Mouse (Mus musculus): ENCODE results near the gene Matn1.

Matn1 gene

DNA sequence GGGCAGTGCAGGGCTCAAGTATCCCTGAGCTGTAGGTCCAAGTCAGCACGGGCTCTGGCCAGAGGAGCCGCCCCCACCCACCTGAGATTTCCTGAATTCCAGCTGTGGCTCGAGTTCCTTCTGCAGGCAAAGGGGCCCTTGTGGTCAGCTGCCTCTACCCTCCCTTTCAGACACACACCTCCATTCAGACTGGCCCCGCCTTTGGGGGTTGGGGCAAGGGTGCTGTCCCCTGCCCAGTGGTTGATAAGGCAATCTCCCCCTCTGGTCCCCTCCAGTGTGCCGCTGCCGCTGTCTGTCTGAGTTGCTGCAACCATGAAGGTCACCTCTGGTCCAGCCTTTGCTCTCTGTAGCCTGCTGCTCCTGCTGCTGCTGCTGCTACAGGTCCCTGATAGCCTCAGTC lies at the start of gene Matn1:
Gene Matn1 (plus strand): TSS at position 274 of the 400 bp plus-strand sequence.
- no peak for DNase-seq (ENCODE audit: low read depth, low spot score)

DNA sequence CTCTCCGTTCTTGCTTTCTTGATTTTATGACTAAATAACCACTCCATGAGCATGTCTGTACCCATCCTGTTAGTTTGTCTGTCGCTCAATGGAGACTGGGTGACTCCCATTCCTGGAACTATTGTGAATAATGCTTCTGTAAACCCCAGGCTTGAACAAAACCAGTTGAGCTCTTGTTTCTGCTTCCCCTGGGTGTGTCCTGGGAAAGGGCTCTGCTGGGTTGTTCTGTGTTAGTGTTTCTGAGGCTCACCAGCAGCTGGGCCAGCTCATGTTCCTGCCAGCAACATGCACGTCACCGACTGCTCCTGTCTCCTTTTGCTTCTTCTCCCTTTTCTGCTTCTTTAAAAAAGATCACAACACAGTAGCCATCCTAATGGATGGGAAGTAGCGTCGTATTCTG lies 48.5 kb upstream of the Matn1 start:
- no peak for DNase-seq (ENCODE audit: low read depth, low spot score)

DNA sequence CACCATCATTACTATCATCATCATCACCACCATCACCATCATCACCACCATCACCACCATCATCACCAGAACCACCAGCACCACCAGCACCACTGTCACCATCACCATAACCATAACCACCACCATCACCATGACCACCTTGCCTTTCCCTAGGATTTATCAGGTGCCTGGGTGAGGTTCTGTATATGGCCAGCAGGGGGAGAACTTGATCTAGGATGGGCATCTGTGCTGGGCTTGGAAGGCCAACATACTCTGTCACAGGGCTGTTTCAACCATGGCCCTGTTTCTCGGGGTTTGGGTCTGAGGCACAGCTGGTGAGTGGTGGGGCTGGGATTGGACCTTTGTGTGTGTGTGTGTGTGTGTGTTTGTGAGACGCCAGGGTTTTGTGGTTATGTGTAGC lies 47.8 kb upstream of the Matn1 start:
- peak; percentile 45 for DNase-seq (ENCODE audit: low read depth, low spot score)

DNA sequence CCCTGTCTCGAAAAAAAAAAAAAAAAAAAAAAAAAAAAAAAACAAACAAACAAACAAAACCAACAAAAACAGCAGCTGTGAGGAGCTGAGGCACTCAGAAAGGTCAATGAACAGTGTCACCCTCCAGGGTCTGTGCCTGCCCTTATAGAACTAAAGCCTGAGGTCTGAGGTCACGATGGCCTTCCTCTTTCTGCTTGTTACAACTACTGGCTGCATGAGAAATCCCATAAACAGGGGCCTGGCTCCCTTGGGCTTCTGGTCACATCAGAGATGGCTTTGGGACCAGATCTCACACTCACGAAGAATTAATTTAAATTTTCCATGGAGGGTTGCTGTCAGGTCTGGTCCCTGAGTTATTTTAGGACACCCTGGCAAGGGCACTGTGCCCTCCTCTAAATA lies 44.8 kb upstream of the Matn1 start:
- no peak for DNase-seq (ENCODE audit: low read depth, low spot score)

DNA sequence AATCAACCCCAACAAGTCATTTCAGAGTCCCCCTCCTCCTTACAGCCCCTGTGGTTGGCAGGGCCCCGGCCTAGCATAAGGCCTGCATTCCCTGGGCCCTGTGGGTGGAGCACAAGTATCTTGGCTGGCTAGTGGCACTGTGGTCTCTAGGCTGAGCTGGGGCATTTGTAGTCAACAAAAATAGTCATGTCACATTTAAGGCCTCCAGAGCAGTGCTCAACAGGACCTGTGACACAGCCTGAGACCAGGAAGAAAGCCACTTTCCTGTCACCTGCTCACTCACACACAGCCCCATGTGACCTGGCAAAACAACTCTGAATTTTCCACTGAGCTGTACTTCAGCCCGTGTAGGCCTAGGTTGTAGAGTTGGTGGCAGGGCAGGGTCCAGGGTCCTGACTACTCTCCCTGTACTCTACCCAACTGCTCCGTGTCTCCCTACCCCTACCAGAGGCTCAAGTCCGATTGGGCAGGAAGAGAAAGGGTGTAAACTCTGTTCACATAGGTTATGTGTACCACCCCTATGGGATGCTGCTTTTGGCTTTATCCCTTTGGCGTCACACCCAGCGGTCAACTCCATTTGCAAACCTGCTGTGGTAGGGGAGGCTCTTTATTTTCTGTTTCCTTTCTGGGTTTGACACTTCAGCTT lies 44.3 kb upstream of the Matn1 start:
- no peak for DNase-seq (ENCODE audit: low read depth, low spot score)

DNA sequence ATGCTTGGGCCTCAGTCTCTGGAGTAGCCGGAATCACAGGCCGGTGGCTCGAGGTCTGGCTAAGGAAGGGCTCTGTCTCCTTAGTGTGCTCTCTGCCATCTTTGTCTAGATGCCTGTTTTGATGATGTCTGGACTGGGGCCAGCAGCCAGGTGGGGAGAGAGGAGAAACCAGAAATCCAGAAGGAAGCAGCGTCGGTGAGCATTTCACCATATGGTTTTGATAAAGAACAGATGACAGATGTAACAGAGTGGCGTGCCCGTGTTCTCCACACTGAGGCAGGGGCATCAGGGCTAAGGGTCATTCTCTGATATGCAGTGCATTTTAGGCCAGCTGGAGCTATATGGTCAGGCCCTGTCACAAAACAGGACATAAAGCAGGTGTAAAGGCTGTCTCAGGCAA lies 43.4 kb upstream of the Matn1 start:
- DNase-seq (ENCODE audit: low read depth, low spot score) = no peak

DNA sequence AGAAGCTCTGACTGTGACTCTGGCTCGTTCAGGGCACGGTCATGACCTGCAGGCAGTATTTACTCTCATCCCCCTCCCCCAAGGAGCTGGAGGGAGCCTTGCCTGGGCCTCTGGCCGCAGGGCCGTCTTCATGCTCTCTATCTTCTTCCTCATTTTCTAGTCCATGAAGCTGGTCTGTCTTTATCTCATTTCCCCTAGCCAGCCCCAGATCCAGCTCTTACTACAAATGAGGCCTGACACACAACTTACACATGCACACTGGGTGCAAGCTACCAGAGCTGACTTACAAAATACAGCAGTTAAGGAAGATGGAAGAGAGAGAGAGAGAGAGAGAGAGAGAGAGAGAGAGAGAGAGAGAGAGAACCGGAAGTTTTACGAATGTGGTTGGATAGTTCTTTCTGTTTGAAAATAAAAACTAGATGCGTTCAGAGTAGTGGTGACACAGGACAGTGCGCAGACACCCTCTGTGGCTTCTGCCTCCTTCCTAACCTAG lies 41.9 kb upstream of the Matn1 start:
- DNase-seq (ENCODE audit: low read depth, low spot score) = no peak

DNA sequence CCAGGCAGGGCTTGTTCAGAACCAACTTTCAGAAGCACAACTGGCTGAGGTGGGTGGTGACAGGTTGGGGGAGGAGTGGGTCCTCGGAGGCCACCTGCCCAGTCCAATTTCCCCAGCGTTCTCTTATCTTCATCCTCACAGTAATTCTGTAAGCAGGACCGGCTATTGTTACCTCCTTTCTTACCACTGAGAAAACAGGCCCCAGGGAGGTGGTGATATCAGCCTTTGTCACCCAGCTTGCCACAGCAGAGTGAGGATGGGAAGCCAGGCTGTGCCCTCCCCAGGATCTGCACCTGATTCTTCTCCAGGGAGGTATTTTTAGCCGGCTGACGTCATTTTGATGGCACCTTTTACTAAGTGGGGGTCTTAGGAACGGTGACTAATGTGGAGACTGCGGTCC lies 39.2 kb upstream of the Matn1 start:
- DNase-seq (ENCODE audit: low read depth, low spot score) = no peak

DNA sequence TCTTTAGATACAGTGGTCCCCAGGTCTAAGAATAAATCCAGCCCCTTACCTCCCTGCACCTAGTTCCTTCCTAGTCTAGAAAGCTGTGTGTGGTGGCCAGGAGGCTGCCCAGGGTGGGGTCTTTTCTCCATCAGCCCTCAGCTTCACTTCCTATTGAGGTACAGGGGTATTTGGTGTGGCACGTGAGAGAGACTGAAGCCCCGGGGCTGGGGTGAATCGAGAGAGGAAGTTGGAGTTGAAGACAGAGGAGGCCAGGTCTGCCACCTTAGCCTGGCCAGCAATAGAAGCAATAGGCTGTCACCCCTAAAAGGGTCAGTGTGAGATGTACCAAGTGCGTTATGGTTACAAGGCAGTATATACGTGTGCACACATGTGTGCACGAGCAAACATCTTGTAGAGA lies 38.3 kb upstream of the Matn1 start:
- no peak for DNase-seq (ENCODE audit: low read depth, low spot score)

DNA sequence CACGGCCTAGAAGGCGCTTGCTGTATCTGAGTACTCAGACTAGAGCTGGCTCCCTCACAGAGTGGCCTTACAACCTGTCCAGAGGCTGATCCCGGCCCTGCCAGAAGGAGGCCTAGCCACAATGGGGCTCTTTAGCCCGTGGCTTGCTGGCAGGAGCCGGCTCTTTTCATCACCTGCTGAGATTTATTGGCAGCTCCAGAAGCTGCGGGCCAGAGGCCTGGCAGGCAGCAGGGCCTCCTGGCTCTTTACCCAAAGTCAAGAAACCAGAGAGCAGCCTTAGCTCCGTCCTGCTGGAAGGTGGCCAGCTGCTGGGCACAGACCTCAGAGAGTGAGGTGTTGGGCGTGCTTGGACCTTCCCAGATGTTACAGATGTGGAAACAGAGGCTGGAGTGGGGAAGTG lies 37.9 kb upstream of the Matn1 start:
- DNase-seq (ENCODE audit: low read depth, low spot score) = peak; percentile 72

DNA sequence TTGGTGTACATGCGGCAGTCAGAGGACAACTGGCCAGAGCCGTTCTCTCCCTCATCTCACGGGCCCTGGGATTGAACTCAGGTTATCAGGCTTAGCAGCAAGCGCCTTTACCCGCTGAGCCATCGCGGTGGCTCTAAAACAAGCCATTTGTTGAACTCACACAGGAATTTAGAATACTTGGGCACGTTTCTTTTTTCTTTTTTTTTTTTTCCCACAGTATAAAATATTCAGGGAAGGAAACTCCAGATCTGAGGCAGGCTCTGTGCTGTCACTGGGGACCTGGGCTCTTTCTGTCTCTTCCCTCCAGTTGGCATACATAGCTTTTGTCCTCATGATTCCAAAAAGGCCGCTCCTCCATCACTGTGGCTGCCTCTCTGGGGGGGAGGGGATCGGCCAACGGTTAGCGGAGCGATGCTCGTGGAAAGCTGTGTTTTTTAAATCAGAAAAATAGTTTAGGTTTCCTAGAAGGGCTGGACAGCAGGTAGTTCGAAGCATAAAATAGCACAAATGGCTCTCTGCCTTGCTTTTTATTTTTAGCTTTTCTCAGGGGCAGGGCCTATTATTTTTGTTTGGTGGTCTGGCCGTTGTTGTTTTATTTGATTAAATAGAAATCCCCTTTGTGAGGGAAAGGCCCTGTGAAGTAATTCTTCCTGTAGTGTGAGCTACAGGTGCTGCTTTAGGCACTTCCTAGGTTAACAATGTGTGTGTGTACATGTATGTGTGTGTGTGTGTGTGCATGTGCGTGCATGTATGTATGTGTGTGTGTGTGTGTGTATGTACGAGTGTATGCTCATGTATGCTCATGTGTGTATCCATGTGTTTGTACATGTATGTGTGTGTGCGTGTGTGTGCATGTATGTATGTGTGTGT lies 36.8 kb upstream of the Matn1 start:
- DNase-seq (ENCODE audit: low read depth, low spot score) = no peak

DNA sequence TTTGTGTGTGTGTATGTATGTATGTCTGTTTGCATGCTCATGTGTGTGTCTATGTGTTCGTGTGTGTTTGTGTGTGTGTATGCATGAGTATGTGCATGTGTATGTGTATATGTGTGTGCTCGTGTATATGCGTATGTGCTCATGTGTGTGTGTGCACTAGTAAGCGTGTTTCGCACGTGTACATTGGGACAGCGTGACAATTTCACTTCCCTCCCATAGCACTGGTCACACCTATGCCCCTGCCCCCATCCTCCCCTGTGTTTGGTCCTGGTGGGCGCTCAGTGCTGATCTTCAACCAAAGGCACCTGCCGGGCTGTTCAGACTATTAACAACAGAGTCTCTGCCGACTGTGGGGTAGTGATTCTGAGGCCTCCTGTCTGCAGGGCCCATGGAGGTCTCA lies 36.1 kb upstream of the Matn1 start:
- no peak for DNase-seq (ENCODE audit: low read depth, low spot score)

DNA sequence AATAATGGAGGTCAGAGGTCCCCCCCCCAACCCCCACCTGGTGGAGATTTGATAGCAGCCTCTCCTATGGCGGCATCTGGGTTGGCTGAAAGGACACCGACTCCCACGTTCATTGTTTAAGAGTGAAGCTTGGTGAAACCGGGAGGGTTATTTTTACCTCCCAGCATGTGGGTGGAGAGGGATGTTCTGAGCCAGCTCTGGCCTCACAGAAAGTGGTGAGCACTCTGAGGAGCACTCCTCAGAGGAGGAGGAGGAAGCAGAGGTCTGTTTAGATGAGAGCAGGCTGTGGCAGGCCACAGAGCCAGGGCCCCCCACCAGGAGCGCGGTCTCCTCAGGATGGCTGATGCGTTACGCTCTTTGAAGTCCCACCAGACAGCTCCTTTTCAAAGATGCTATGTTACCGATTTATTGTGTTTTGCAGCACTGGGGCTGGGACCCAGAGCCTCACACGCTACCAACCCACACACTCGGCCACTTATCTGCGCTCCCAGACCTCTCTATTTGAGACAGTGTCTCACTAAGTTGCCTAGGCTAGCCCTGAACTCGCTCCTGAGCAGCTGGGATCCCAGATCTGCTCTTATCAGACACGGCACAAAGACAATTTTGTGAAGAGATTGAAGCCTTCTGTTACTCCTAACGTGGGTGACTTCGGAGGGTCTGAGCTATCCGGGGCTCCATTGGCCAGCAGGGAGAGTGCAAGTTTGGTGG lies 34.9 kb upstream of the Matn1 start:
- no peak for DNase-seq (ENCODE audit: low read depth, low spot score)

DNA sequence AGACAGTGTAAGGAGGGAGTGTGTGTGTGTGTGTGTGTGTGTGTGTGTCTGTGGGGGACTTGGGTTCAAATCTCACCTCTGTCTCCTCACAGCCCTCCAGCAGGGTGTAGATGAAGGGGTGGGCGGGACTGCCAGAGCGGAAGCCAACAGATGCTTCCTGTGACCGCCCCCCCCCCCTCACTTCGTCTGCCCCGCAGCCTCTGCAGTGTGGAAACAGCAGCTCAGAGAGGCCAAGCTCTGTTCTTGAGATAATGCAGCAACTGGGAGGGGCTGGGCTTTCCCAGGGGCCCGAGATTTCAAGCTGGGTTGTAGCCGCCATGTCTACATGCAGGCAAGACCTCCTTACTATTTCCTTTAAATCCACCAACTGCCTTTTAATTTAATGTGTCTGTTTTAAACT lies 33.5 kb upstream of the Matn1 start:
- no peak for DNase-seq (ENCODE audit: low read depth, low spot score)

DNA sequence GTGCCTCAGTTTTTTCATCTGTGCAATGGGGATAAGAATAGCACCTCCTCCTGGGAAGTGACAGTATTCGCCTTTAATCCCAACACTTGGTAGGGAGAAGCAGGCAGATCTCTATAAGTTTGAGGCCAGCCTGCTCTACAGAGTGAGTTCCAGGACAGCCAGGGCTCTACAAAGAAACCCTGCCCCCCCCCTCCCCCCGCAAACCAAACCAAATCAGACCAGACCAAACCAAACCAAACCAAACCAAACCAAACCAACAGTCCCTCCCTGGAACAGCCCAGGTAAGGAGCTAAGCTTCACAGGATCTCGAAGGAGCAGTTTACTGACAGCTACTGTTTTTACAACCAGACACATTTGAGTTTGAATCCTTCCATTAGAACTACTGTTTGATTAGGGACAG lies 31.6 kb upstream of the Matn1 start:
- DNase-seq (ENCODE audit: low read depth, low spot score) = no peak

DNA sequence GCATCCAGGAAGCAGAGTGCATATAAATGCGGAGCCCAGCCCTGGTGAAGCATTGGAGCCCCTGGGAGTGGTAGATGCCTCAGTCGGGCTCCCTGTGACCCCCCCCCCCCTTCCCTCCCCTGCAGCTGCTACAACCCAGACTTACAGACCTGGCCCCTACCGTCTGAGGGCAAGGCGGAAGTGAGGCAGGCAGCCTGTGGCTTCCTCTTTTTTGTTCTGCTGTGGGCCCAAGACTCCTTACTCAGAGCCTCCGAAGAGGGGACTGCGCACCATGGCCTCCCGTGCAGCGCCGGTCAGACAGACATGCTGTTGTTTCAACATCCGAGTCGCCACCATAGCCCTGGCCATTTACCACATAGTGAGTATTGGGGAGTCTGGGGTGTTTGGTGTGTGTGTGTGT lies 31.1 kb upstream of the Matn1 start, which contains the start of gene Laptm5:
Gene Laptm5 (plus strand): TSS at position 49 of the 400 bp plus-strand sequence.
- DNase-seq (ENCODE audit: low read depth, low spot score) = no peak

DNA sequence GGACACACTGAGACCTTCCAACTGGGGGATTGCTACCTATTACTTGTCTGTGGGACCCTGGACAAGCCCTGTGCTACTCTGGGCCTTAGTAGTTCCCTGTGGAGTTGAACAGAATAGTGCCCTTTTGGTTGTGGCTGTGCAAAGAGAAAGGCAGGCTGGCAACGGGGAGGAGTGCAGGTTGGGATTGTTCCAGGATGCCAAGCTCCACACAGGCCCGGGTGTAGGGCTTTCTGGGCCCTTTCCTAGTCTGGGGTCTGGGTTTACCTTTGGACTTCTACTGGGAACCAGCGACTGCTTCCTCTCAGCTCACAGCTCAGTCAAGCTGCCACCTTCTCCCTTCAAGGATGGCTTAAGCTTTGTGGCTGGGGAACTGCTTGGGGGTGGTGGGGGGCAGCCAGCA lies 30.7 kb upstream of the Matn1 start:
- DNase-seq (ENCODE audit: low read depth, low spot score) = no peak

DNA sequence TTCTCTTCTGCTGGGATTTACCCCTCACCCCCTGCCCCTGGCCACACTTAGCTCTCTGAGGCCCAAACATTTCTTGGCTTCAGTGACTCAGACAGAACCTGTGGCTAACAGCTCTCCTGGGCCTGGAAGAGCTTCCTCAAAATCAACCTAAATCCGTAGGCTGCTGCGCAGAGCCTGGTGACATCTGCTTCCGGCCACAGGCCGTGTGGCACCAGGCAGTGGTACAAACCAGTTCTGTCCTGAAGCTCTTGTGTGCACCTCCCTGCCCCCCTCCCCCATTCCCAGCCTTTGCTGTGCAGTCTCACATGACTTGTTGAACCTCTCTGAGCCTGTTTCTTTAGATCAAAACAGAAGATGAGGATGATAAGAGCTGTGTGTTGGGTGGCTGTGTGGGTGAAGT lies 30.2 kb upstream of the Matn1 start:
- no peak for DNase-seq (ENCODE audit: low read depth, low spot score)

DNA sequence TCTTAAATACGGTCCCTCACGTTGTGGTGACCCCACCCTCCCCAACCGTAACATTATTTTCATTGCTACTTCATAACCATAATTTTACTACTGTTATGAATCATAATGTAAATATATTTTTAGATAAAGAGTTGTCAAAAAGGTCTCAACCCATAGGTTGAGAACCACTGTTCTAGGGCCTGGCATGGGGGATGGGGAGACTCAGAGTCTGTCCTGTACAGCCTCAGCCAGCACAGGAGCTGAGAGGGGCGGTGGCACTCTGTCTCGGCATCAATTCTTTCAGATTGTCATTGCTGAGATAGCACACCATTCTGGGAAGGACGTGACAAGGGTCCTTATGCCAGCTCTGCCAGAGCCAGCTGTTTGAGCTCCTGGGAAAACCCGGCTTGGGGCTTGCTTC lies 29.7 kb upstream of the Matn1 start:
- no peak for DNase-seq (ENCODE audit: low read depth, low spot score)

DNA sequence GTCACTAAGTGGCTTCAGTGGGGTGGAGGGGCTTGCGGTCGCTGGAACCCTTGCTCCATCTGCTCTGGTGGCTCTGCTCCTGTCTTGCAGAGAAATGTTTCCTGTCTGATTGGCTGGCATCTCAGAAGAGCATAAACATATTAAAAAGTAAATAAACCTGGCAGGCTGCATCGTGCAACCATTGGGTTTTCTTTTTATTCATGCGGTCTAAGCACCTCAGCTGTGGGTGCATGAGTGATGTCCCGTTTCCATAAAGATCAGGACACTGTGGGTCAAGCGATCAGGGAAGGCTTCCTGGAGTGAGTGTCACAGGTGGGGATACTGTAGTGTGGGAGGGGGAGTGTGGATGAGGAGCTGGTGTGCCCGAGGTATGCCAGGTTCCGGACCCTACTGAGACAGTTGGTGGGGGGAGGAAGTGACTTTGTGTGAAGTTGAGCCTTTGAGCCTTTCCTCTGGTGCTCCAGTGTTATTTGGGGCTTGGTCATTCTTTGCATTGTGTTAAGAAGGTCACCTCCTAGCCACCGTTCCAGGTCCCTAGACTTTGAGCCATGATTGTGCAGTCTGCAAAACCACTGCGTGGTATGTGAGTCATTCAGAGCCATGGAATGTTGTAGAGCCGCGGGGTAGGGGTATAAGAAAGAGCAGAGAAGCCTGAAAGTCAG lies 29.0 kb upstream of the Matn1 start:
- peak; percentile 18 for DNase-seq (ENCODE audit: low read depth, low spot score)

DNA sequence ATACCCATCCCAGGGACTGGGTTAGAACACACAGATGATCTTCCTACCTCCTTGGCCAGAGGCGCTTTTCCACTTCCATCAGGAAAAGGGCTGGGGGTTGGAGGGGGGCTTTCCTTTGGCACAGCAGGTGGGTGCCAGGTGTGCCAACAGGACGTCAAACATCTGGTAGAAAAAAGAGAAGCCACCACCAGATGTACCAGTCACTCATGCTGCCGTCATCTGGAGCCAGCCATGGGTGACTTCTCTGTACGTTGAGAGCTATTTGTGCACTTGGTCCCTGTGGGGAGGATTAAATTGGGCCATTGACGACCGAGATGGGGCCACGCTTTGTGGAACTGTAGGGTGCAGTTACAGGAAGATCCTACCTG lies 28.5 kb upstream of the Matn1 start:
- DNase-seq (ENCODE audit: low read depth, low spot score) = no peak

DNA sequence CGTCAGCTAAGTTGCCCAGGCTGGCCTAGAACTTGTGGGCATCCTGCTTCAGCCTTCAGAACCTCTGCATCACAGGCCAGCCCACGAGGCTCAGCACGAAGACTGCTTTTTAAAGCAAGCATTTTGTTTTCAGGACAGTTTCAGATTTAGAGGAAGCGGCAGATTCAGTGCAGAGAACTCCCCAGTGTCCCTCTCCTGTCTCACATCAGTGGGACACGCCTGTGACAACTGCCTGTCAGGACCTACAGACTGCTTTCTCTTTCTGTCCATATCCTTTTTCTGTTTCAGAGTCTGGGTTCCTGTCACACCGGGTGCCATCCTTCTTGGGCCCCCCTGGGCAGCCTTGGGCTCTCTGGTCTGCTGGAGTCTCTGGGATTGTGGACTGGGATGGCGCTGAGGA lies 27.5 kb upstream of the Matn1 start:
- no peak for DNase-seq (ENCODE audit: low read depth, low spot score)
